Mouse (Mus musculus): ENCODE data around the gene Kin. TPM values are rescaled to one million over a fixed set of nuclear protein-coding genes. Genes with fewer than 3 reads are reported as not detected.

The Kin gene
- 37.9 and 40.6 TPM in 2 replicates for polyA plus RNA-seq (2016; fragmentation: Nextera tagmentation; extraction: Ambion mirVana)

DNA sequence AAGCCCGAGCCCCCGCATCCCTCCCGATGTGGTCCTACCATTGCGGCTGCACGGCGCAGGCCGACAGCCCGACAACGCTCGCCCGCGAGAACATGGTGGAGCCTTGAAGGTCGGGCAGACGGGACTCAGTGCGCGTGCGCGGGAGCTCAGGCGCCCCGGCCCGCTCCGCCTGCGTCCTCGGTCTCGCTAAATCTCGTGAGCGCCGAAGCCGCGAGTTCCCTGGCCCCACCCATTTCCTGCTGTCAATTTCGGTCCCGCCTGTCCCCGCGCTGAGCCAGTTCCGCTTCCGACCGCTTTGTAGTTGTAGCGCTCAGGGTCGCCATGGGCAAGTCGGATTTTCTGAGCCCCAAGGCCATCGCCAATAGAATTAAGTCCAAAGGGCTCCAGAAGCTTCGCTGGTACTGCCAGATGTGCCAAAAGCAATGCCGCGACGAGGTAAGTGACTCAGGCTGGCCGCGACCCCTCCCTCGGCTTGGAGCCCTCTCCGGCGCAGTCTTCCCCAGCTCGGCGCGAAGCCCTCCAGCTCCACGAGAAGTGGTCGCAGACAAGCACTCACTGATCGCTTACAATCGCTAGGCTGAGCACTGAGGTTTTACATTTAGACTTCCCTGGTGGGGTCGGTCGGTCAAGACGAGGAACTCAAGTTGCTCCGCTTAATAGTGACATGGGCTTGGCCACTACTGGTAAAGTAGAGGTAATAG, at the start of gene Kin, which contains the start of gene Atp5c1:
Gene Kin, plus strand, starts transcription at position 284 of the 701 bp plus-strand sequence.
Gene Atp5c1, minus strand, starts transcription at position 201 of the 701 bp plus-strand sequence.
- under 1% methylated on average over 61 of the region's 61 CpGs for WGBS
- H3K27ac ChIP-seq = peak within 1 kb of the TSS; percentile 88
- H3K9ac ChIP-seq = peak within 1 kb of the TSS; percentile 96
- peaks cover 24% of the 10 kb centered on the region for H3K4me1 ChIP-seq
- peak; percentile 97 for ATAC-seq (ENCODE audit: low FRiP score, low read depth)
- no peaks in the 10 kb centered on the region for H3K27me3 ChIP-seq (replicated peaks)
- peaks cover 8% of the 10 kb centered on the region; the same call in 1 of the 2 replicates for H3K36me3 ChIP-seq
- peak within 1 kb of the TSS; percentile 83 for H3K4me3 ChIP-seq
- H3K9me3 ChIP-seq = no peaks in the 10 kb centered on the region
- peak within 1 kb of the TSS; percentile 70 for H3K4me2 ChIP-seq (replicated peaks)

DNA sequence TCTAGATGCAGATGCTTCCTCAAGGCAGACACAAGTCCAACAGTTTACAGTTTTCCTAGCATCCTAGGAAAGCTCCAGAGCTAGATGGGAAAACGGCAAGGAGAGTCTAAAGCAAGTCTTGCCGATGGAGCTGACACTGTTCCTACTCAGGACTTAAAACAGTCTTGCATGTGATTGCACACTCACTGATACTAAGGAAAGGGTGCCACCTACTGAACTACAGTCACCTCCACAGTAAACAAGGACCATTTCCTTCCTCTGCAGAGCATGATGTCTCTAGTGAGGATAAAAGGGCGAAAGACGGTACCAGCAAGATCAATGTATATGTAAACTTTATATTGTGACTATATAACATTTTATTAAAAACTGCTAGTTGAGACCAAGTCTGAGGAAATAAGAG, 46.7 kb upstream of the Kin start:
- H3K36me3 ChIP-seq = no peaks in the 10 kb centered on the region
- no peak overlapping the region for H3K9ac ChIP-seq
- 69% methylated on average over 4 of the region's 4 CpGs for WGBS
- H3K4me2 ChIP-seq (replicated peaks) = no peak overlapping the region
- no peak for ATAC-seq (ENCODE audit: low FRiP score, low read depth)
- no peaks in the 10 kb centered on the region for H3K4me1 ChIP-seq
- H3K27ac ChIP-seq = no peak overlapping the region
- H3K4me3 ChIP-seq = no peak overlapping the region
- no peaks in the 10 kb centered on the region for H3K27me3 ChIP-seq (replicated peaks)
- H3K9me3 ChIP-seq = no peaks in the 10 kb centered on the region

DNA sequence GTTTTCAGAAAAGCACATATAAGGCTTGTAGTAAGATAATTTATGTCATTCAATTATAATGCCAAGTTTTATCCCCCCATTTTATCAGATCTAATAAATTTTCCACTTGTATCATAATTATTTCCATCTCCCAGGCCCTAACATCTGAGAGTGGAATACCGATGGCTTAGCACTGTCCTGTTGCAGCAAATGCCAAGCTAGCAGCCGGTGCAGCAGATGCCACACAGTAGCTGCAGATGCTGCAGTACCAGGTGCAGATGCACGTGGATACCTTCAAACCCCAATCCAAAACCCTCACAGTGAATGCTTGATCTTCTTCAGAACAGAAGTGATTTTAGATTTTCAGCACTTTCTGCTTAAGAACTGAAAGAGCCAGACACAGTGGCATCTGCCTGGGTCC, 45.4 kb upstream of the Kin start:
- Histone ChIP-seq H3K4me2 (replicated peaks) (no peak overlapping the region), H3K4me1 (no peaks in the 10 kb centered on the region), H3K36me3 (peaks cover 7% of the 10 kb centered on the region), H3K27ac (no peak overlapping the region), H3K9ac (no peak overlapping the region), H3K4me3 (no peak overlapping the region), H3K27me3 (replicated peaks) (no peaks in the 10 kb centered on the region), H3K9me3 (no peaks in the 10 kb centered on the region)
- ATAC-seq (ENCODE audit: low FRiP score, low read depth) = no peak
- 89% methylated on average over 3 of the region's 3 CpGs for WGBS

DNA sequence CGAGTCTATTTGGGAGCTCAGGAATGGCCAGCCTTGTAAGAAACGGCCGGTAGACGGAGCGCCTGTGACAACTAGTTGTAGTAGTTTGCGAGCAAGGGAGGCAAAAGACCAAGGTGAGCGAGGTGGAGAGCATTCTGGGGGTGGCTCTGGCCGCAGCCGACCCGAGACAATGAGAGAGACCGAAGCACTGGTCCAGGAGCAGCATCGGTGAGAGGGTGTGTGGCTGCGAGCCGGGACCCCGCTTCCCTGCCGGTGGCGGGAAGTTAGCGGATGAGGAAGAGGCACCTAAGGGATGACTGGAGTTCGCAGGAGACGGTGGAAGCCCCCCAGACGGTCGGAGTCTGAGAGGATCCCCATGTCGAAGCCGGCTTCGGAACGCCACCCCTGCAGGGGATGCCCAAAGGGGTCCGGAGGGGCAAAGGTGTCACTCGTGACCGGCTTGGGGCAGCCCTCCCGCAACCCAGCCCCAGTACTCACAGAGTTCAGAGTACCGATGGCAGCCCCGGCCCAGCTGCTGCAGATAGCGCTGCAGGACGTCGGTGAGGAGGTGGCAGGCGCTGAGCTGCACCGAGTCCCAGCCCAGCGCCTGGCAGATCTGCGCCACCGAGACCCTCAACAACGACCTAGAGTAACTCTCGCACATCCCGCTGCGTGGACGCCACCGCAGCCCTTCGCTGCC, 32.5 kb upstream of the Kin start:
- Histone ChIP-seq H3K9me3 (no peaks in the 10 kb centered on the region), H3K4me3 (peak overlapping the region; percentile 94), H3K27me3 (replicated peaks) (no peaks in the 10 kb centered on the region), H3K27ac (peak overlapping the region; percentile 21; the same call in 1 of the 2 replicates), H3K4me2 (replicated peaks) (peak overlapping the region; percentile 97), H3K4me1 (peaks cover 14% of the 10 kb centered on the region), H3K9ac (peak overlapping the region; percentile 82), H3K36me3 (no peaks in the 10 kb centered on the region)
- WGBS = 0% methylated on average over 47 of the region's 47 CpGs
- peak; percentile 78 for ATAC-seq (ENCODE audit: low FRiP score, low read depth)

GRCm38 (mm10) chr2:10048461-10048860, 31.9 kb upstream of the Kin start, which contains the start of gene Taf3:
Taf3 (minus strand) TSS chr2:10048596.
- peak within 1 kb of the TSS; percentile 97 for H3K4me2 ChIP-seq (replicated peaks)
- no peaks in the 10 kb centered on the region for H3K27me3 ChIP-seq (replicated peaks)
- peak; percentile 95 for ATAC-seq (ENCODE audit: low FRiP score, low read depth)
- peaks cover 14% of the 10 kb centered on the region for H3K4me1 ChIP-seq
- H3K9ac ChIP-seq = peak within 1 kb of the TSS; percentile 82
- peak within 1 kb of the TSS; percentile 94 for H3K4me3 ChIP-seq
- no peaks in the 10 kb centered on the region for H3K36me3 ChIP-seq
- no peaks in the 10 kb centered on the region for H3K9me3 ChIP-seq
- under 1% methylated on average over 36 of the region's 36 CpGs for WGBS
- H3K27ac ChIP-seq = peak within 1 kb of the TSS; percentile 21; the same call in 1 of the 2 replicates

GRCm38 (mm10) chr2:10049456-10049855, 30.9 kb upstream of the Kin start:
- Histone ChIP-seq H3K4me2 (replicated peaks) (peak overlapping the region; percentile 97), H3K4me3 (peak overlapping the region; percentile 94; the same call in 1 of the 2 replicates), H3K9me3 (no peaks in the 10 kb centered on the region), H3K36me3 (peaks cover 7% of the 10 kb centered on the region), H3K27ac (no peak overlapping the region), H3K4me1 (peaks cover 14% of the 10 kb centered on the region), H3K27me3 (replicated peaks) (no peaks in the 10 kb centered on the region), H3K9ac (0 out of 2 replicates have a peak overlapping the region, but pooled peaks have one; percentile 82)
- ATAC-seq (ENCODE audit: low FRiP score, low read depth) = no peak
- WGBS = 18% methylated on average over 10 of the region's 10 CpGs

DNA sequence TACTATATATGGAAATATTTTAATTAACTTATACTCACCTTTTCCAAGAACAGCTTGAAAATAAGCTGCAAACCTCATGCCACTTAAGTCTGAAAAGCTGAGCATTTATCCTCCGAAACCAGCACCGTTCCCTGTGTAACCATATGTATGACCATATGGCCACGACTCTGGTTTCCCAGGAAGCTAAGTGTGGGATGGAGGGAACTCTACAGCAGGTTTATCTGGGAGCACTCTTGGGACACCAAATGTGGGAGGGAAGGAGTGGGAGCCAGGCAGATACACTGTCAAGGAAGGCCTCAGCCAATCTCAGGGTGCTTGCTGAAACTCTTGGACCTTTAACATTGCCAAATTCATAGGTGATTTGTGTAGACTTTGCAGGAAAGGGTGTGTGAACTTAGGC, 29.5 kb upstream of the Kin start:
- peaks cover 14% of the 10 kb centered on the region for H3K4me1 ChIP-seq
- 86% methylated on average over 3 of the region's 3 CpGs for WGBS

GRCm38 (mm10) chr2:10051996-10052395, 28.4 kb upstream of the Kin start:
- Histone ChIP-seq H3K4me3 (no peak overlapping the region), H3K4me1 (peaks cover 11% of the 10 kb centered on the region), H3K9me3 (no peaks in the 10 kb centered on the region)

More for the DNA sequence above, 29.5 kb upstream of the Kin start:
- Histone ChIP-seq H3K4me2 (replicated peaks) (no peak overlapping the region), H3K27ac (no peak overlapping the region), H3K9ac (no peak overlapping the region), H3K9me3 (no peaks in the 10 kb centered on the region), H3K36me3 (peaks cover 21% of the 10 kb centered on the region), H3K27me3 (replicated peaks) (no peaks in the 10 kb centered on the region), H3K4me3 (no peak overlapping the region)
- ATAC-seq (ENCODE audit: low FRiP score, low read depth) = no peak

GRCm38 (mm10) chr2:10058836-10059235, 21.6 kb upstream of the Kin start:
- Histone ChIP-seq H3K9ac (no peak overlapping the region), H3K4me3 (no peak overlapping the region), H3K36me3 (peaks cover 81% of the 10 kb centered on the region), H3K9me3 (no peaks in the 10 kb centered on the region), H3K27me3 (replicated peaks) (no peaks in the 10 kb centered on the region), H3K4me1 (no peaks in the 10 kb centered on the region), H3K27ac (no peak overlapping the region), H3K4me2 (replicated peaks) (no peak overlapping the region)
- 90% methylated on average over 5 of the region's 5 CpGs for WGBS
- ATAC-seq (ENCODE audit: low FRiP score, low read depth) = no peak

More at GRCm38 (mm10) chr2:10051996-10052395, 28.4 kb upstream of the Kin start:
- Histone ChIP-seq H3K4me2 (replicated peaks) (no peak overlapping the region), H3K36me3 (peaks cover 29% of the 10 kb centered on the region), H3K27me3 (replicated peaks) (no peaks in the 10 kb centered on the region), H3K27ac (no peak overlapping the region), H3K9ac (no peak overlapping the region)
- 97% methylated on average over 1 of the region's 1 CpGs for WGBS
- no peak for ATAC-seq (ENCODE audit: low FRiP score, low read depth)

DNA sequence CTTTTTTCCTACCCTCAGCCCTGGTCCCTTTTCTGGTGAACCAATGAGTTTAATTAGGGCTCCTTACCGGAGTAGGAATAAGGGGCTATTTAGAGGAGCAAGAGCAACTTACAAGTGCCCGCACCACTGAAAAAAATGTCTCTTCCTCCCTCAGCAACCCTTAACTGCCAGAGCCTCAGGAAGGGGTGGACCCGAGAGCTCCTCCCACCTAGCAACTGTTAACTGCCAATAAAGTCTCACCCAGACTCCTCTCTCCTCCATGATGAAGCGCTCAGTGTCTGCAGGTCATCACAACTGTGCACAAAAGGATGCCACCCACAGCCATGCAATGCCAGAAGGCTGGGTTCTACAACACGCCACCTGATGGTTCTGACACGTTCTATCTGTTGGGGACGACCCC, 8.6 kb upstream of the Kin start:
- 64% methylated on average over 7 of the region's 7 CpGs for WGBS
- no peak for ATAC-seq (ENCODE audit: low FRiP score, low read depth)
- peaks cover 35% of the 10 kb centered on the region for H3K36me3 ChIP-seq

DNA sequence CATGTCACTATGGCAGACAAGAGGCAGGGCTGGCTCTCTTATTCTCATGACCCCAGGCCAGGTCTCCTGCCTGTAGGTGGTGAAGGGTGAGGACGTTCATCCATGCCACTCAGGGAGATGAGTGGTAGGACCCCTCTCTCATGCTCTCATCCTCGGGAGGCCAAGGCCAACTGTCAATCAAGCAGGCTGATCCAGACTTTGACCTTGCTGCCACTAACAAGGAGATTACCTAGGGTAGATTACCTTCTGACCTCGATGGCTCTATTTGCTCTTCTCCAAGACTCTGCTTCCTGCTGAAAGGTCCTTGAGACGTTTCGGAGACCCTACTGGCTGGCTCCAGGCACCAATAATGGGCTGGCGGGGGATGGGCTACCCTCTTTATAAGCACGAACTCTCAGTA, 5.9 kb upstream of the Kin start:
- Histone ChIP-seq H3K9ac (no peak overlapping the region), H3K36me3 (peaks cover 14% of the 10 kb centered on the region), H3K4me3 (no peak overlapping the region), H3K9me3 (no peaks in the 10 kb centered on the region), H3K4me1 (peaks cover 16% of the 10 kb centered on the region), H3K27me3 (replicated peaks) (no peaks in the 10 kb centered on the region), H3K4me2 (replicated peaks) (no peak overlapping the region), H3K27ac (no peak overlapping the region)
- no peak for ATAC-seq (ENCODE audit: low FRiP score, low read depth)
- WGBS = 92% methylated on average over 7 of the region's 7 CpGs

More for the DNA sequence above, 8.6 kb upstream of the Kin start:
- Histone ChIP-seq H3K9ac (no peak overlapping the region), H3K4me3 (no peak overlapping the region), H3K4me1 (no peaks in the 10 kb centered on the region), H3K4me2 (replicated peaks) (no peak overlapping the region), H3K27ac (no peak overlapping the region), H3K27me3 (replicated peaks) (no peaks in the 10 kb centered on the region), H3K9me3 (no peaks in the 10 kb centered on the region)

GRCm38 (mm10) chr2:10076675-10077074, 3.7 kb upstream of the Kin start:
- Histone ChIP-seq H3K9me3 (no peaks in the 10 kb centered on the region), H3K27ac (no peak overlapping the region), H3K4me3 (no peak overlapping the region), H3K4me2 (replicated peaks) (no peak overlapping the region), H3K9ac (no peak overlapping the region), H3K36me3 (peaks cover 14% of the 10 kb centered on the region), H3K4me1 (peaks cover 22% of the 10 kb centered on the region), H3K27me3 (replicated peaks) (no peaks in the 10 kb centered on the region)
- ATAC-seq (ENCODE audit: low FRiP score, low read depth) = no peak
- 87% methylated on average over 8 of the region's 8 CpGs for WGBS

Data from neural tube, embryonic 12.5 days (tissue).